Mouse (Mus musculus) fibroblast of lung, adult 2 months (primary cell): ENCODE results near the gene Slc27a1.
A peak's percentile ranks its signal among the peaks of the same experiment; 100 is the strongest.
"Not testable (repeated sequence)": the region's sequence is repeated elsewhere in the genome, so short reads cannot be mapped to it uniquely, and the experiment has no call there.

ENCODE experiments used
- DNase-seq: peaks from one replicate; pipeline ENCODE4 v3.0.0-alpha.2; 2011; ENCODE audit warnings: low read depth

The Slc27a1 gene

GRCm38 (mm10) chr8:71568387-71568937 is at the start of gene Slc27a1:
Gene Slc27a1, plus strand, starts transcription at chr8:71568882.
- DNase-seq: no peak

- DNase-seq: not testable (repeated sequence)
Observed at GRCm38 (mm10) chr8:71519037-71519825, 49.5 kb upstream of the Slc27a1 start.

- DNase-seq: peak; percentile 93
Observed at GRCm38 (mm10) chr8:71521634-71522033, 47.0 kb upstream of the Slc27a1 start.

GRCm38 (mm10) chr8:71525226-71526050 is 43.2 kb upstream of the Slc27a1 start, which contains the start of gene Ccdc194:
Gene Ccdc194, minus strand, starts transcription at chr8:71525711.
- DNase-seq: no peak

GRCm38 (mm10) chr8:71526272-71526671 is 42.4 kb upstream of the Slc27a1 start:
- no peak for DNase-seq

GRCm38 (mm10) chr8:71527162-71527870 is 41.4 kb upstream of the Slc27a1 start:
- DNase-seq: no peak

GRCm38 (mm10) chr8:71528362-71529073 is 40.2 kb upstream of the Slc27a1 start:
- DNase-seq: no peak

GRCm38 (mm10) chr8:71530735-71531467 is 37.8 kb upstream of the Slc27a1 start:
- not testable (repeated sequence) for DNase-seq

GRCm38 (mm10) chr8:71534263-71534810 is 34.3 kb upstream of the Slc27a1 start:
- no peak for DNase-seq

GRCm38 (mm10) chr8:71535663-71536062 is 33.0 kb upstream of the Slc27a1 start:
- no peak for DNase-seq

GRCm38 (mm10) chr8:71537028-71537867 is 31.4 kb upstream of the Slc27a1 start, which contains the start of gene Bst2:
Gene Bst2, minus strand, starts transcription at chr8:71537456.
- peak; percentile 74 for DNase-seq

- peak; percentile 99 for DNase-seq
Observed at GRCm38 (mm10) chr8:71542632-71543343, 25.9 kb upstream of the Slc27a1 start, which contains the start of gene Mvb12a. Gene Mvb12a, plus strand, starts transcription at chr8:71542922.

GRCm38 (mm10) chr8:71543755-71544154 is 24.9 kb upstream of the Slc27a1 start:
- DNase-seq: no peak

GRCm38 (mm10) chr8:71545053-71545452 is 23.6 kb upstream of the Slc27a1 start:
- DNase-seq: no peak

GRCm38 (mm10) chr8:71547590-71547989 is 21.1 kb upstream of the Slc27a1 start:
- DNase-seq: no peak

- no peak for DNase-seq
Observed at GRCm38 (mm10) chr8:71550754-71551153, 17.9 kb upstream of the Slc27a1 start.

- DNase-seq: no peak
Observed at GRCm38 (mm10) chr8:71552770-71553169, 15.9 kb upstream of the Slc27a1 start.

- DNase-seq: no peak
Observed at GRCm38 (mm10) chr8:71554001-71554400, 14.7 kb upstream of the Slc27a1 start.

GRCm38 (mm10) chr8:71554644-71555043 is 14.0 kb upstream of the Slc27a1 start:
- DNase-seq: no peak
